Mouse (Mus musculus) liver, embryonic 13.5 days (tissue): ENCODE data around the gene Arvcf. TPM values are rescaled to one million over a fixed set of nuclear protein-coding genes. Genes with fewer than 3 reads are reported as not detected.
A peak's percentile ranks its signal among the peaks of the same experiment; 100 is the strongest.

ENCODE experiments used
- ATAC-seq: fragments of 200-750 bp; cut with Nextera tagmentation; 2 replicates; pipeline ENCODE4 v1.8.0; 2017; ENCODE audit warnings: low read depth, mild to moderate bottlenecking, moderate number of reproducible peaks, moderate library complexity
- DNase-seq: peaks from one replicate; pipeline ENCODE4 v3.0.0; 2022
- H3K27ac ChIP-seq: fragments of 300-500 bp; sonication (generic); 2 replicates; pipeline ENCODE4 v1.5.1; 2015; ENCODE audit warnings: moderate library complexity, mild to moderate bottlenecking, inconsistent platforms
- H3K27me3 ChIP-seq: fragments of 300-500 bp; sonication (generic); 2 replicates; pipeline ENCODE4 v1.6.1; 2015; ENCODE audit warnings: mild to moderate bottlenecking, inconsistent platforms
- H3K36me3 ChIP-seq: fragments of 300-500 bp; sonication (generic); 2 replicates; pipeline ENCODE4 v1.6.1; 2015; ENCODE audit warnings: mild to moderate bottlenecking, inconsistent platforms
- H3K4me1 ChIP-seq: fragments of 300-500 bp; sonication (generic); replicated peaks from 2 replicates; pipeline ENCODE4 v1.6.1; 2015; ENCODE audit warnings: inconsistent platforms
- H3K4me2 ChIP-seq: fragments of 300-500 bp; sonication (generic); 2 replicates; pipeline ENCODE4 v1.6.1; 2015; ENCODE audit warnings: inconsistent platforms, mild to moderate bottlenecking, moderate library complexity
- H3K4me3 ChIP-seq: fragments of 300-500 bp; sonication (generic); replicated peaks from 2 replicates; pipeline ENCODE4 v1.5.1; 2015; ENCODE audit warnings: mild to moderate bottlenecking, inconsistent platforms
- H3K9ac ChIP-seq: fragments of 300-500 bp; sonication (generic); 2 replicates; pipeline ENCODE4 v1.6.1; 2015; ENCODE audit warnings: mild to moderate bottlenecking, inconsistent platforms
- H3K9me3 ChIP-seq: fragments of 300-500 bp; sonication (generic); replicated peaks from 2 replicates; pipeline ENCODE4 v1.6.1; 2016; ENCODE audit warnings: inconsistent platforms
- WGBS: fragments of 180-500 bp; shearing (Covaris S2); methylation state at CpG from one replicate; pipeline ENCODE4 v1.1.7; 2015; ENCODE audit not compliant: insufficient replicate concordance; 5-methylcytosine and 5-hydroxymethylcytosine counted together
- polyA plus RNA-seq: library from polyadenylated mRNA; unstranded; fragments of >200 nt; fragmentation: Nextera tagmentation; extraction: Ambion mirVana; gene quantifications from 2 replicates; pipeline ENCODE4 v1.2.1, GENCODE M21; 2015

The Arvcf gene
- polyA plus RNA-seq, 1 experiment from 2014 or later = 7.6 TPM

DNA sequence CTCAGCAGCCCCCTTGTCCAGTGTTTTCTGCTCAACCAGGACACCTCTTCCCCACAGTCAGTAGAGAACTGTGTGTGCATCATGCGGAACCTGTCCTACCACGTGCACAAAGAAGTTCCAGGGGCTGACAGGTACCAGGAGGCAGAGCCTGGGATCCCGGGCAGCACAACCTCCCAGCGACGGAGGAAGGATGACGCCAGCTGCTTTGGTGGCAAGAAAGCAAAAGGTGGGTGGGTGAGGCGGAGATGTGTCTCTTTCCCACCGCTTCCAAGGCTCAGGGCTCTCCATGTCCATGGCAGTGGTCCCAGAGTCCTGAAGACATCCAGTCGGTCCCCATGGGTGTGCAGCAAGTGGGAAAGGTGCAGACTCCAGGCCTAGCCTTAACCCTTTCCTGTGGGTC lies 52.0 kb downstream of the Arvcf start:
- Histone ChIP-seq H3K9ac (no peak overlapping the region), H3K27me3 (no peaks in the 10 kb centered on the region), H3K4me3 (no peak overlapping the region), H3K27ac (no peak overlapping the region), H3K4me2 (no peak overlapping the region), H3K36me3 (peaks cover 27% of the 10 kb centered on the region), H3K4me1 (peaks cover 24% of the 10 kb centered on the region), H3K9me3 (no peaks in the 10 kb centered on the region)
- ATAC-seq = no peak
- 73% methylated on average over 9 of the region's 9 CpGs for WGBS
- no peak for DNase-seq

- Histone ChIP-seq H3K9ac (no peak overlapping the region), H3K27ac (no peak overlapping the region), H3K4me3 (no peak overlapping the region), H3K4me1 (peaks cover 25% of the 10 kb centered on the region), H3K36me3 (peaks cover 28% of the 10 kb centered on the region), H3K4me2 (no peak overlapping the region), H3K9me3 (no peaks in the 10 kb centered on the region), H3K27me3 (no peaks in the 10 kb centered on the region)
- DNase-seq (no peak), ATAC-seq (no peak)
- WGBS = 78% methylated on average over 7 of the region's 7 CpGs
These were observed 52.7 kb downstream of the Arvcf start for GRCm38 (mm10) chr16:18400472-18401216.

DNA sequence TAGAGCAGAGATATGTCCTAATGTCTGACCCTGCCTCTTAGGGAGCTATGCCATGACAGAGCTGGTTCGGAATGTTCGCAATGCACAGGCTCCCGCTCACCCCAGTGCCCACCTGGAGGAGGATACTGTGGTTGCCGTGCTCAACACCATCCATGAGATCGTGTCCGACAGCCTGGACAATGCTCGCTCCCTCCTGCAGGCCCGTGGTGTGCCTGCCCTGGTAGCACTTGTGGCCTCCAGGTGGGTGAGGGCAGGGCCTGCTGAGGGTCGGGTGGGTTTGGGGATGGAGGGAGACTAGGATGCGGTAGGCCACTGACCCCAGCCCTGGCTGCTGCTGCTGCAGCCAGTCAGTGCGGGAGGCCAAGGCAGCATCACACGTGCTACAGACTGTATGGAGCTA lies 55.3 kb downstream of the Arvcf start:
- H3K4me3 ChIP-seq = no peak overlapping the region
- no peaks in the 10 kb centered on the region for H3K27me3 ChIP-seq
- WGBS = 89% methylated on average over 12 of the region's 12 CpGs
- H3K27ac ChIP-seq = no peak overlapping the region
- H3K9me3 ChIP-seq = no peaks in the 10 kb centered on the region
- H3K4me1 ChIP-seq = peaks cover 30% of the 10 kb centered on the region
- H3K9ac ChIP-seq = no peak overlapping the region
- no peak overlapping the region for H3K4me2 ChIP-seq
- peaks cover 37% of the 10 kb centered on the region for H3K36me3 ChIP-seq
- DNase-seq = no peak
- no peak for ATAC-seq

- Histone ChIP-seq H3K4me2 (no peak overlapping the region), H3K27me3 (no peaks in the 10 kb centered on the region), H3K9me3 (no peaks in the 10 kb centered on the region), H3K9ac (0 out of 2 replicates have a peak overlapping the region, but pooled peaks have one; percentile 33), H3K4me3 (no peak overlapping the region), H3K36me3 (peaks cover 50% of the 10 kb centered on the region), H3K4me1 (peaks cover 19% of the 10 kb centered on the region), H3K27ac (peak overlapping the region; percentile 40)
- DNase-seq (no peak), ATAC-seq (0 out of 2 replicates have a peak, but pooled peaks have one; percentile 19)
- WGBS = 72% methylated on average over 13 of the region's 13 CpGs
These were observed 57.3 kb downstream of the Arvcf start for GRCm38 (mm10) chr16:18405091-18405854.

DNA sequence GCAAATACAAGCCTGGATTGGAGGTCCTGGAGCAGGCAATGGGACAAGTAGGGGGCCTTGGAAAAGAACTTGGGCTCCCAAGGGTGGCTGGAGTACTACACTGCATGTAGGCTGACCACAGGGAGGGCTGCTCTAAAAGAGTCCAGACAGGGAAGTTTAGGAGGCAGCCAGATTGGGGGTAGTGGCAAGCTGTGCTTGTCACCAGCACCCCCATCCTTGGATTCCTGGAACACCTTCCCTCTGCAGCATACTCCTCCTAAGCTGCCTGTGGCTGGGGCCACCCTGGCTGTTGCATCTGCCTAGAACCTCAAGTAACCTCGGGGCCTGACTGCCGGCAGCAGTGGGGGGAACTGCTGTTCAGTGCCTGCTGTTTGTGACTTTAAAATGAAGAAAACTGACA lies 57.9 kb downstream of the Arvcf start:
- DNase-seq (no peak), ATAC-seq (no peak)
- H3K36me3 ChIP-seq = peaks cover 56% of the 10 kb centered on the region
- peak overlapping the region; percentile 40; the same call in 1 of the 2 replicates for H3K27ac ChIP-seq
- no peaks in the 10 kb centered on the region for H3K9me3 ChIP-seq
- H3K4me3 ChIP-seq = no peak overlapping the region
- WGBS = 58% methylated on average over 2 of the region's 2 CpGs
- no peaks in the 10 kb centered on the region for H3K27me3 ChIP-seq
- no peak overlapping the region for H3K4me2 ChIP-seq
- H3K9ac ChIP-seq = 0 out of 2 replicates have a peak overlapping the region, but pooled peaks have one; percentile 33
- peaks cover 15% of the 10 kb centered on the region for H3K4me1 ChIP-seq

GRCm38 (mm10) chr16:18406293-18406692 lies 58.3 kb downstream of the Arvcf start:
- Histone ChIP-seq H3K27ac (0 out of 2 replicates have a peak overlapping the region, but pooled peaks have one; percentile 3), H3K36me3 (peaks cover 60% of the 10 kb centered on the region)

DNA sequence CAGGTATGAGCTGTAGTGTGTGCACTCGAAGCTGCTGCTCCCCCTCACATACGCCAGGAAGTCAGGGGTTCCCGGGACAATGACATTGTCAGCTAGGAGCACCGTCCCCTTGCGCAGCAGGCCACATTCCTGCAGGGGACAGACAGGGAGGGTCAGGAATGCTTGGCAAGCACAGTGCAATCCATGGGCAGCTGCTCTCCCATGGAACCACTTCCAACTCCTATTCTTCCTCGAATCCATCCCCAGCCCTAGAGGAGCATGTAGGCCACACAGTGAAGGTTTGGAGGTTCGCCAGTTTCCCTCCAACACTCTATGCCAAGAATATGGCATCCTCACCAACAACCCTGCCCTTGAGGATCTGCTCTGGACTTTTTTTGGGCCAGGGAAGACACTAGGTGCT lies 59.9 kb downstream of the Arvcf start:
- H3K9ac ChIP-seq = no peak overlapping the region
- peak overlapping the region; percentile 12; the same call in 1 of the 2 replicates for H3K27ac ChIP-seq
- 84% methylated on average over 7 of the region's 7 CpGs for WGBS
- no peak overlapping the region for H3K4me3 ChIP-seq
- no peaks in the 10 kb centered on the region for H3K9me3 ChIP-seq
- H3K36me3 ChIP-seq = peaks cover 71% of the 10 kb centered on the region
- H3K4me1 ChIP-seq = peaks cover 28% of the 10 kb centered on the region
- DNase-seq (no peak), ATAC-seq (no peak)
- no peaks in the 10 kb centered on the region for H3K27me3 ChIP-seq
- no peak overlapping the region for H3K4me2 ChIP-seq

More at GRCm38 (mm10) chr16:18406293-18406692, 58.3 kb downstream of the Arvcf start:
- DNase-seq = no peak
- Histone ChIP-seq H3K9me3 (no peaks in the 10 kb centered on the region), H3K4me2 (no peak overlapping the region), H3K9ac (no peak overlapping the region), H3K4me3 (no peak overlapping the region), H3K27me3 (no peaks in the 10 kb centered on the region), H3K4me1 (peaks cover 15% of the 10 kb centered on the region)
- peak; percentile 57 for ATAC-seq
- WGBS = 13% methylated on average over 2 of the region's 2 CpGs

DNA sequence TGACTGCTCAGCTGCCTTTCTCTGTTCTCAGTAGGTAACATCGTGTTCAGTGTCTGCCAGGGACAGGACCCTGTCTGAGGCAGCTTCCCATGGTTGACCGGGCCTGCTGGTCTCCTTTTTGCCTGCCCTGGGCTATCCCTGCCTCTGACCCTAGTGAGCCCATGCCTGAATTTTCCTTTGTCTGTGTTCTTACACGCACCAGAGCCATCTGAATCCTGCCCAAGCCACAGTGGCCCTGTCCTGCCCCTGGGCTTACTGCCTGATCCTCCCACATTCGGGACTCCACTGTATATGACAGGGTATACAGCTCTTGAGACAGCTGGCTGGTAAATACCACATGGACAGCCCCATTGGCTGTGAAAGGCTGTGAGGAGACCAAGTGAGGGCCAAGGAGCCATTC lies 61.8 kb downstream of the Arvcf start:
- Histone ChIP-seq H3K4me1 (peaks cover 41% of the 10 kb centered on the region), H3K9me3 (no peaks in the 10 kb centered on the region), H3K4me3 (no peak overlapping the region), H3K27me3 (no peaks in the 10 kb centered on the region), H3K36me3 (peaks cover 81% of the 10 kb centered on the region), H3K9ac (no peak overlapping the region), H3K4me2 (no peak overlapping the region), H3K27ac (peak overlapping the region; percentile 25)
- DNase-seq = no peak
- no peak for ATAC-seq
- WGBS = 85% methylated on average over 4 of the region's 4 CpGs

DNA sequence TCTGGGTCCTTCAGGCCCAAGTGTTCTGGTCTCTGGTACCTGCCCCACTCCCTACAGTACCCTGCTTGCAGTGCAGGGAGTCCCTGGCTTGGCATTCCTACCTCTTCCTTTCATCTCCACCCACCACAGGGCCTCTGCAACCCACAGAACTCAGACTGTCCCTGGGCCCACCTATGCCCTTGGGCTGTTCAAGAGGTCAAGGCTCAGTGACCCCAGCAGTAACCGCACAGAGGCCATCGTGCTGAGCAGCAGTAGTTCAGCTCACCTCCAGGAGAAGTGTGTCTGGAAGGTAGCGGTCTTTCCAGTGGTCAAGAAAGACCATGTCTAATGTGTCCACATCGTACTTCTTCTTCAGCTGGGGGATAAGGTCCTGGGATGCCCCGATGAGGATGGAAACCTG lies 62.4 kb downstream of the Arvcf start:
- DNase-seq (no peak), ATAC-seq (no peak)
- WGBS = 86% methylated on average over 5 of the region's 5 CpGs
- H3K4me1 ChIP-seq = peaks cover 40% of the 10 kb centered on the region
- H3K27ac ChIP-seq = no peak overlapping the region
- no peaks in the 10 kb centered on the region for H3K9me3 ChIP-seq
- no peak overlapping the region for H3K4me3 ChIP-seq
- H3K27me3 ChIP-seq = no peaks in the 10 kb centered on the region
- no peak overlapping the region for H3K4me2 ChIP-seq
- peak overlapping the region; percentile 2; the same call in 1 of the 2 replicates for H3K9ac ChIP-seq
- peaks cover 84% of the 10 kb centered on the region for H3K36me3 ChIP-seq

DNA sequence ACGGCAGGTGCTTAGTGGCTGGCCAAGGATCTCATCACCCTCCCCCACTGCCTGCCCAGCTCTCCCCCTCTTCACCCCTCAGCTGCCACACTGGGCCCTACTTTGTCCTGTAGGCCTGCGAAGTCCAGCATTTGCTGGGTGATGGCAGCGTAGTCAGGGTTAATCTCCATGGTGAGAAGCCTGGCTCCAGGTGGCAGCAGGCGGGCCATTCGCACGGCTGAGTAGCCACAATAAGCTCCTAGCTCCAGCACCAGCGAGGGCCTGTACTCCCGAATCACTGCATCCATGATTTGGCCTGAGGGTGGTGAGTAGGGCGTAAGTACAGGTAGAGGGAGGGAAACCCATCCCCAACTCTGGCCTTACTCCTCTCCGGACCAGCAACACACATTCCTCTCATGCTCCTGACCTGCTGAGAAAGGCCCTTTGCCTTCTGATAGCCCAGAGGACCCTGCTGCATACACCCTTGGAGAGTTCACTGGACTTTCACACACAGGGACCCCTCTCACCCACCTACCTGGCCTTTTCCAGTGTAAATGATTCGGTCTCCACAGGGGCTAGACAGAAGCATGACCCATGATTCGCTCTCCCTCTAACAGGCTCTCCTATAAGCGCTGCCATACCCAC lies 63.2 kb downstream of the Arvcf start:
- H3K9me3 ChIP-seq = no peaks in the 10 kb centered on the region
- H3K4me2 ChIP-seq = no peak overlapping the region
- H3K27ac ChIP-seq = no peak overlapping the region
- peaks cover 88% of the 10 kb centered on the region for H3K36me3 ChIP-seq
- no peak for ATAC-seq
- WGBS = 91% methylated on average over 13 of the region's 13 CpGs
- H3K4me3 ChIP-seq = no peak overlapping the region
- no peak overlapping the region for H3K9ac ChIP-seq
- H3K4me1 ChIP-seq = peaks cover 40% of the 10 kb centered on the region
- no peak for DNase-seq
- H3K27me3 ChIP-seq = no peaks in the 10 kb centered on the region

DNA sequence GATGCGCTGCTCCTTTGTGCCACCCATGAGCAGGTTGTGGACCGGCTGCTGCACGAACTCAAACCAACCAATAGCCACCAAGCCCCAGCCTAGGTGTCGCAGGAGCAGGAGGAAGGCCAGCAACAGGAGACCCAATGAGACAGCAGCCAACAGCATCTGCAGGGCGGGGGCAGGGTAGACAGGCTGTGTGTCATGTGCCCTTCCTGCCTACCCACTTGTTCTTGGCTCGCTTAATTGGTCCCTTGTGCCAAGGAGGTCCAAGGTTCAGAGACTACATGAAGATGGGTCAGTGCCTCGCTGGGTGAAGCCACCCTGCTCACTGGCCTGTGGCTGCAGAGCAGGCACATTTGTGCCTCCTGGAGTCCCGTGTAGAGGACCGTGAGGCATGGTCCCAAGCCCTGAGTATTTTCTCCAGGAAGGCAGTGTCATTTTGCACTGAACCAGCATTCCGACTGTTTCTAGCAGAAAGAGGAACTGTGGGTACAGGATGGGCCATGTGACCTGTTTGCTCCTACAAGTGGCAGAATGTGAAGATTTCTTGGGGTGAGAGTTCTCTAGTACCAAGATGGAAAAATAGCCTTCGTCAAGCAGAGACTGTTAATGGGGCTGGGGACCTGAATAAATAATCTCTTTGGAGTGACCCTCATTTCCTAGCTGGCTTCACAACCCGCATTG lies 64.0 kb downstream of the Arvcf start:
- Histone ChIP-seq H3K27ac (peak overlapping the region; percentile 49; the same call in 1 of the 2 replicates), H3K27me3 (no peaks in the 10 kb centered on the region), H3K4me1 (peaks cover 43% of the 10 kb centered on the region), H3K36me3 (peaks cover 94% of the 10 kb centered on the region), H3K9ac (no peak overlapping the region), H3K4me3 (no peak overlapping the region), H3K9me3 (no peaks in the 10 kb centered on the region), H3K4me2 (no peak overlapping the region)
- DNase-seq = no peak
- 79% methylated on average over 12 of the region's 12 CpGs for WGBS
- ATAC-seq = no peak
